Mouse (Mus musculus) thymus, adult 2 months (tissue): Measurements from ENCODE around the gene Anapc11. TPM values are rescaled to one million over a fixed set of nuclear protein-coding genes. Genes with fewer than 3 reads are reported as not detected.

ENCODE experiments used
- DNase-seq: peaks from one replicate; pipeline ENCODE4 v3.0.0; 2021
- H3K27ac ChIP-seq: fragments of 200-500 bp; 2 replicates; pipeline ENCODE4 v1.5.1; 2012; ENCODE audit warnings: low read length, control low read depth; ENCODE audit not compliant: control insufficient read depth, insufficient read depth
- H3K27me3 ChIP-seq: fragments of 200-500 bp; 2 replicates; pipeline ENCODE4 v1.6.1; 2012; ENCODE audit warnings: mild to moderate bottlenecking, low read length, moderate library complexity, mixed read lengths; ENCODE audit not compliant: control insufficient read depth, insufficient read depth
- H3K36me3 ChIP-seq: fragments of 200-500 bp; 2 replicates; pipeline ENCODE4 v1.6.1; 2012; ENCODE audit warnings: mild to moderate bottlenecking, low read length, moderate library complexity; ENCODE audit not compliant: control insufficient read depth, insufficient read depth
- H3K4me1 ChIP-seq: fragments of 200-500 bp; replicated peaks from 2 replicates; pipeline ENCODE4 v1.6.1; 2012; ENCODE audit warnings: low read length; ENCODE audit not compliant: control insufficient read depth, insufficient read depth
- H3K4me3 ChIP-seq: fragments of 200-500 bp; 2 replicates; pipeline ENCODE4 v1.5.1; 2012; ENCODE audit warnings: mild to moderate bottlenecking, low read length, control low read depth, moderate library complexity; ENCODE audit not compliant: control insufficient read depth, insufficient read depth
- CTCF ChIP-seq: fragments of 200-500 bp; IDR thresholded peaks from 2 replicates; pipeline ENCODE4 v1.5.1; 2012; ENCODE audit warnings: mild to moderate bottlenecking, control low read depth, low read length, moderate library complexity, borderline replicate concordance; ENCODE audit not compliant: control insufficient read depth, poor library complexity, insufficient read depth; ENCODE audit errors: extremely low read depth
- POLR2A ChIP-seq: fragments of 200-500 bp; IDR thresholded peaks from 2 replicates; pipeline ENCODE4 v1.6.1; 2012; ENCODE audit warnings: mild to moderate bottlenecking, low read length, control low read depth, moderate library complexity; ENCODE audit not compliant: control insufficient read depth, poor library complexity, insufficient read depth; ENCODE audit errors: extremely low read depth
- whole genome bisulfite sequencing: fragments of 180-500 bp; shearing (Covaris S2); methylation state at CpG from one replicate; pipeline ENCODE4 v1.1.7; 2018; 5-methylcytosine and 5-hydroxymethylcytosine counted together
- polyA plus RNA-seq: library from polyadenylated mRNA; depleted of rRNA; stranded (reverse); fragments of >200 nt; gene quantifications from 2 replicates; pipeline ENCODE4 v1.2.3, GENCODE M21; 2012; rRNA removed

The Anapc11 gene
- 127 and 140 TPM in 2 replicates for polyA plus RNA-seq

GRCm38 (mm10) chr11:120598283-120598989, at the start of gene Anapc11, which contains the start of gene Alyref:
Gene Anapc11, plus strand, starts transcription at chr11:120598421.
Gene Alyref, minus strand, starts transcription at chr11:120598365.
- TF ChIP-seq POLR2A, result peak; percentile 83
- peak; percentile 59; the same call in 1 of the 2 replicates for TF ChIP-seq CTCF
- peak; percentile 94 for DNase-seq
- H3K36me3 ChIP-seq, result peaks cover 24% of the 10 kb centered on the region
- WGBS, result under 1% methylated on average over 88 of the region's 88 CpGs
- H3K4me3 ChIP-seq, result peak within 1 kb of the TSS; percentile 85
- H3K27me3 ChIP-seq, result no peaks in the 10 kb centered on the region
- H3K27ac ChIP-seq, result peak within 1 kb of the TSS; percentile 55
- peaks cover 27% of the 10 kb centered on the region for H3K4me1 ChIP-seq

GRCm38 (mm10) chr11:120548786-120549167, 49.4 kb upstream of the Anapc11 start:
- Histone ChIP-seq H3K4me3 (peak overlapping the region; percentile 81), H3K4me1 (peaks cover 24% of the 10 kb centered on the region), H3K27ac (peak overlapping the region; percentile 29; the same call in 1 of the 2 replicates), H3K36me3 (peaks cover 7% of the 10 kb centered on the region), H3K27me3 (no peaks in the 10 kb centered on the region)
- TF ChIP-seq CTCF (no peak), POLR2A (no peak)
- DNase-seq, result no peak
- WGBS, result 9% methylated on average over 7 of the region's 7 CpGs

GRCm38 (mm10) chr11:120549168-120549945, 48.9 kb upstream of the Anapc11 start, which contains the start of gene Mcrip1:
Gene Mcrip1, minus strand, starts transcription at chr11:120549727.
- Histone ChIP-seq H3K27me3 (no peaks in the 10 kb centered on the region), H3K36me3 (peaks cover 3% of the 10 kb centered on the region), H3K4me3 (peak within 1 kb of the TSS; percentile 81), H3K4me1 (peaks cover 24% of the 10 kb centered on the region), H3K27ac (peak within 1 kb of the TSS; percentile 29; the same call in 1 of the 2 replicates)
- DNase-seq, result peak; percentile 96
- under 1% methylated on average over 78 of the region's 87 CpGs for WGBS
- TF ChIP-seq POLR2A (peak; percentile 74), CTCF (no peak)

- 69% methylated on average over 11 of the region's 11 CpGs for WGBS
- H3K27me3 ChIP-seq, result no peaks in the 10 kb centered on the region
- H3K4me1 ChIP-seq, result peaks cover 24% of the 10 kb centered on the region
- no peak for TF ChIP-seq CTCF
- TF ChIP-seq POLR2A, result no peak
- peak overlapping the region; percentile 56 for H3K4me3 ChIP-seq
- H3K36me3 ChIP-seq, result no peaks in the 10 kb centered on the region
- H3K27ac ChIP-seq, result no peak overlapping the region
- DNase-seq, result no peak
Measured at GRCm38 (mm10) chr11:120549986-120550809, 48.0 kb upstream of the Anapc11 start.

- TF ChIP-seq POLR2A, result no peak
- TF ChIP-seq CTCF, result no peak
- WGBS, result 95% methylated on average over 28 of the region's 28 CpGs
- Histone ChIP-seq H3K4me1 (peaks cover 24% of the 10 kb centered on the region), H3K4me3 (peak within 1 kb of the TSS; percentile 56), H3K36me3 (no peaks in the 10 kb centered on the region), H3K27ac (no peak within 1 kb of the TSS), H3K27me3 (no peaks in the 10 kb centered on the region)
- no peak for DNase-seq
Measured at GRCm38 (mm10) chr11:120550810-120551440, 47.3 kb upstream of the Anapc11 start, which contains the start of gene Ppp1r27. Gene Ppp1r27, minus strand, starts transcription at chr11:120551132.

GRCm38 (mm10) chr11:120552736-120553135, 45.5 kb upstream of the Anapc11 start:
- no peak for TF ChIP-seq CTCF
- no peak for TF ChIP-seq POLR2A
- Histone ChIP-seq H3K4me3 (no peak overlapping the region), H3K27ac (no peak overlapping the region), H3K27me3 (no peaks in the 10 kb centered on the region), H3K4me1 (peaks cover 19% of the 10 kb centered on the region), H3K36me3 (no peaks in the 10 kb centered on the region)
- 84% methylated on average over 5 of the region's 5 CpGs for WGBS
- DNase-seq, result no peak
